Mouse (Mus musculus) large intestine, adult 2 months (tissue): ENCODE results near the gene Tmem18. TPM values are rescaled to one million over a fixed set of nuclear protein-coding genes. Genes with fewer than 3 reads are reported as not detected.

Source experiments
- polyA plus RNA-seq: library from polyadenylated mRNA; depleted of rRNA; stranded (reverse); fragments of >200 nt; gene quantifications from 2 replicates; pipeline ENCODE4 v1.2.3, GENCODE M21; 2012; rRNA removed

Gene Tmem18
- polyA plus RNA-seq, 1 experiment: 8.5 TPM

Other genes with a start within 250 kb of the Tmem18 start
- gene Sntg2, start 211.1 kb upstream of the Tmem18 start, polyA plus RNA-seq: 10.2 and 14.7 TPM in 2 replicates